Mouse (Mus musculus): Measurements from ENCODE around the gene Ehhadh. TPM values are rescaled to one million over a fixed set of nuclear protein-coding genes. Genes with fewer than 3 reads are reported as not detected.
A peak's percentile ranks its signal among the peaks of the same experiment; 100 is the strongest.

The Ehhadh gene
- polyA plus RNA-seq, 1 experiment from 2014 or later, result 1.8 TPM

DNA sequence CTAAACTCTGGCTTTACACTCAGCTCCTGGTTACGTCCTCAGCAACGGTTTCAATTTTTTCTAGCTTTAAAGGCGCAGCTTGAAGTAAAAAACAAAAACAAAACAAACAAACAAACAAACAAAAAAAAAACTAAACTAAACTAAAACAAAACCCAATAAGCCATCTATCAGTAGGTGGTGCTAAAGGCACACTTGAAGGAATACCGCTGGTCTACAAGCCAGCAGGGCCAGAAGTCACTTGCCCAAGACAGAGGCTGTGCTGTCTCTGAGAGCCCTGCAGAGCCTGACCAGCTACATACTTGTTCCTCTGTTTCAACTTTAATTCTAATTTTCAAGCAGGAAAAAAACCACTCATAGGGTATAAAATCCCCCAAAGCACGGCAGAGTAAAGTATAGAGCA lies 17.9 kb downstream of the Ehhadh start:
- ATAC-seq, result no peak
- no peaks in the 10 kb centered on the region for H3K4me1 ChIP-seq (ENCODE audit: control insufficient read depth, insufficient read depth, low read length)

DNA sequence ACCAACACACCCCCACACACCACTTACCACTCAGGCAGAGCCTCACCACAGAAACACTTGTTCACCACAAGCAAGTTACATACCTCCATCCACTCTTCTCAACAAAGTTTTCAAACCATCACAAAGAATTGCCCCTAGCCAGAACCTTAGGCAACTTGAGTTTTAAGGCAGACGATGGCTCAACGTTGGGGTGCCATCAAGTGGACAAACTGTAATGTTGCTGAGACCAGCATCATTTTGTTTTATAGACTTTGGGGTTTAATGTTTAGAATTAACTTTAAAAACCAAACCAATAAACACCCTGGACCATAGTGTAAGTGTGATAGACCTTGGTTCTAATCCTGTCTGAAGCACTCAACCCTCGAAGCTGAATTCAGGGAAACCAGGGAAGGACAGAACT lies 19.4 kb downstream of the Ehhadh start:
- Histone ChIP-seq H3K4me1 (ENCODE audit: control insufficient read depth, insufficient read depth, low read length) (no peaks in the 10 kb centered on the region), H3K4me2 (ENCODE audit: low read length) (no peak overlapping the region), H3K4me3 (ENCODE audit: low read depth, low read length) (no peak overlapping the region), H3K36me3 (ENCODE audit: control insufficient read depth, insufficient read depth, low read length) (no peaks in the 10 kb centered on the region), H3K27me3 (ENCODE audit: control insufficient read depth, insufficient read depth, low read depth, low read length) (no peaks in the 10 kb centered on the region), H3K27ac (ENCODE audit: low read length) (no peak overlapping the region), H3K9ac (ENCODE audit: low read depth, low read length) (no peak overlapping the region), H3K9me3 (replicated peaks; ENCODE audit: control insufficient read depth, low read length, poor library complexity, severe bottlenecking) (no peaks in the 10 kb centered on the region; the same call in 1 of the 2 replicates)
- 73% methylated on average over 3 of the region's 3 CpGs for whole genome bisulfite sequencing
- no peak for ATAC-seq

More for the DNA sequence above, 17.9 kb downstream of the Ehhadh start:
- no peak overlapping the region for H3K9ac ChIP-seq (ENCODE audit: low read depth, low read length)
- WGBS, result 75% methylated on average over 5 of the region's 5 CpGs
- H3K36me3 ChIP-seq (ENCODE audit: control insufficient read depth, insufficient read depth, low read length), result no peaks in the 10 kb centered on the region
- no peak overlapping the region for H3K4me3 ChIP-seq (ENCODE audit: low read depth, low read length)
- no peak overlapping the region for H3K27ac ChIP-seq (ENCODE audit: low read length)
- H3K27me3 ChIP-seq (ENCODE audit: control insufficient read depth, insufficient read depth, low read depth, low read length), result no peaks in the 10 kb centered on the region
- no peak overlapping the region for H3K4me2 ChIP-seq (ENCODE audit: low read length)
- H3K9me3 ChIP-seq (replicated peaks; ENCODE audit: control insufficient read depth, low read length, poor library complexity, severe bottlenecking), result no peaks in the 10 kb centered on the region

DNA sequence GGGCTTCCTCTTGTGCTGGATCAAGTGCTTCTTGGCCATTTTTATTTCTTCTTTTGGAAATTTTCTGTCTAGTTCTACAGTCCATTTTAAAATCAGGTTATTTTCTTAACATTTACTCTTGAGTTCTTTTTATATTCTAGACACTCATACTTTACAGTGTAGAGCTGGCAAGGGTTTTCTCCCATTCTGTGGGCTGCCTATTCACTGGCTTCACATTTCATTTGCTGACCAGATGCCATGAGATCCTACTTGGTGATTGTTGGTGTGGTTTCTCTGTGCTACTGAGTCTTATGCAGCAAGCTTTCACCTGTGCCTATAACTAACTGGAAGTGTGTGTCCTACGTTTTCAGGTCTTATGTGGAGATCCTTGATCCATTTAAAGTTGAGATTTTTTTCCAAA lies 29.2 kb downstream of the Ehhadh start:
- H3K27ac ChIP-seq (ENCODE audit: low read length), result no peak overlapping the region
- peaks cover 8% of the 10 kb centered on the region for H3K36me3 ChIP-seq (ENCODE audit: control insufficient read depth, insufficient read depth, low read length)
- no peak for ATAC-seq
- H3K9ac ChIP-seq (ENCODE audit: low read depth, low read length), result no peak overlapping the region
- no peaks in the 10 kb centered on the region for H3K4me1 ChIP-seq (ENCODE audit: control insufficient read depth, insufficient read depth, low read length)
- H3K27me3 ChIP-seq (ENCODE audit: control insufficient read depth, insufficient read depth, low read depth, low read length), result no peaks in the 10 kb centered on the region
- 84% methylated on average over 1 of the region's 1 CpGs for WGBS
- no peaks in the 10 kb centered on the region; the same call in 1 of the 2 replicates for H3K9me3 ChIP-seq (replicated peaks; ENCODE audit: control insufficient read depth, low read length, poor library complexity, severe bottlenecking)
- no peak overlapping the region for H3K4me3 ChIP-seq (ENCODE audit: low read depth, low read length)
- no peak overlapping the region for H3K4me2 ChIP-seq (ENCODE audit: low read length)

- no peak for ATAC-seq
- Histone ChIP-seq H3K9me3 (replicated peaks; ENCODE audit: control insufficient read depth, low read length, poor library complexity, severe bottlenecking) (no peaks in the 10 kb centered on the region), H3K36me3 (ENCODE audit: control insufficient read depth, insufficient read depth, low read length) (no peaks in the 10 kb centered on the region), H3K4me3 (ENCODE audit: low read depth, low read length) (no peak overlapping the region), H3K27me3 (ENCODE audit: control insufficient read depth, insufficient read depth, low read depth, low read length) (no peaks in the 10 kb centered on the region), H3K9ac (ENCODE audit: low read depth, low read length) (no peak overlapping the region), H3K4me2 (ENCODE audit: low read length) (no peak overlapping the region), H3K4me1 (ENCODE audit: control insufficient read depth, insufficient read depth, low read length) (no peaks in the 10 kb centered on the region), H3K27ac (ENCODE audit: low read length) (no peak overlapping the region)
- WGBS, result 86% methylated on average over 6 of the region's 6 CpGs
These were observed 44.2 kb downstream of the Ehhadh start for GRCm38 (mm10) chr16:21743401-21743800.

DNA sequence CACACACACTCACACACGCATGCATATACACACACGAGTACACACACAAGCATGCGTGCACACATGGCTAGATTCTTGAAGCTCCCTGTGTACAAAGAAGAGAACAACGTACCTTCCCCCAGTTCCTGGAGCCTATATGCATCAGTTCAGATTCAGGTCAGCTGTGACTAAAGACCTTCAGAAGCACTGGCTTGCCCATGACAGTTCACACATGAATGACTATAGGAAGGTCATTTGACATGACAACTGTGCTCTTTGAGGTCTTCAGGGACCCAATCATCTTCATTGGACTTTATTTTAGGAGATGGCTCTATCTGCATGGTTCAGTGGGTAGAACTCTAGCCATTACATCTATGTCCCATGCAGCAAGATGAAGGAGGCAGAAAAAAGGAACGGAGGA lies 44.7 kb downstream of the Ehhadh start:
- 91% methylated on average over 5 of the region's 5 CpGs for WGBS
- no peaks in the 10 kb centered on the region for H3K36me3 ChIP-seq (ENCODE audit: control insufficient read depth, insufficient read depth, low read length)
- H3K4me2 ChIP-seq (ENCODE audit: low read length), result no peak overlapping the region
- no peak for ATAC-seq
- H3K9ac ChIP-seq (ENCODE audit: low read depth, low read length), result no peak overlapping the region
- H3K27ac ChIP-seq (ENCODE audit: low read length), result no peak overlapping the region
- no peaks in the 10 kb centered on the region for H3K4me1 ChIP-seq (ENCODE audit: control insufficient read depth, insufficient read depth, low read length)
- no peaks in the 10 kb centered on the region for H3K9me3 ChIP-seq (replicated peaks; ENCODE audit: control insufficient read depth, low read length, poor library complexity, severe bottlenecking)
- H3K4me3 ChIP-seq (ENCODE audit: low read depth, low read length), result no peak overlapping the region
- H3K27me3 ChIP-seq (ENCODE audit: control insufficient read depth, insufficient read depth, low read depth, low read length), result no peaks in the 10 kb centered on the region

DNA sequence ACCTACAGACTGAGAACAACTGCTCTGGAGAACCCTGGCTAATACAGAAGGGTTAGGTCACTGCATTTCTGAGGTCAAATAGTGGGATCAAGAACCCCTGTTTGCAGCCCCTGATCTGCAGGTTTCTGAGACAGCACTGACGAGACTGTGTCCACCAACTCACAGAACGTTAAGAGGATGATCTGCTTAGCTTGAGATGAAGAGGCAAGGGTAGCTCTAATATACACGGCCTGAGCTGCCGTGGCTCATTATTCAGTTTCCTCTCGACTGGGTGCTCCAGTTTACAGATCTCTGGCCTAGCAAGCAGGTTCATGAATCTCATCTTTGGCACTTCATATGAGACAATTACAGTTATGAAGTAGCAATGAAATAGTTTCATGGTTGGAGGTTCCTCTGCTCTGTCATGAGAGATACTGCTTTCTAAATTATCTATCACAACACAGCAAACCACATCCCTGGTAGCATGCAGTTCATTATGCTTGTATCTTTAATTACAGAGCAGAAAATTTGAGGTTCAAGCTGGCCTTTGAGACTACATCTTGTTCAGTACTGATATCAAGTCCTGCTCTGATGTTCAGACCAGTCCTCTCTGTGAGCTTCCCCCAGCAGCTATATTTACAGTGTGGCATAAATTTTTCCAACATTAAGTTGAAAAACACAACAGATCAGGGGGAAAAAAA lies 45.3 kb downstream of the Ehhadh start:
- 82% methylated on average over 5 of the region's 5 CpGs for WGBS

GRCm38 (mm10) chr16:21741542-21741941 lies 46.1 kb downstream of the Ehhadh start:
- no peak overlapping the region for H3K9ac ChIP-seq (ENCODE audit: low read depth, low read length)
- no peaks in the 10 kb centered on the region for H3K4me1 ChIP-seq (ENCODE audit: control insufficient read depth, insufficient read depth, low read length)
- no peak overlapping the region for H3K27ac ChIP-seq (ENCODE audit: low read length)
- H3K36me3 ChIP-seq (ENCODE audit: control insufficient read depth, insufficient read depth, low read length), result no peaks in the 10 kb centered on the region
- H3K27me3 ChIP-seq (ENCODE audit: control insufficient read depth, insufficient read depth, low read depth, low read length), result no peaks in the 10 kb centered on the region
- no peaks in the 10 kb centered on the region for H3K9me3 ChIP-seq (replicated peaks; ENCODE audit: control insufficient read depth, low read length, poor library complexity, severe bottlenecking)
- H3K4me2 ChIP-seq (ENCODE audit: low read length), result no peak overlapping the region
- no peak for ATAC-seq
- 86% methylated on average over 3 of the region's 3 CpGs for whole genome bisulfite sequencing
- no peak overlapping the region for H3K4me3 ChIP-seq (ENCODE audit: low read depth, low read length)

More for the DNA sequence above, 45.3 kb downstream of the Ehhadh start:
- Histone ChIP-seq H3K4me1 (ENCODE audit: control insufficient read depth, insufficient read depth, low read length) (no peaks in the 10 kb centered on the region), H3K27me3 (ENCODE audit: control insufficient read depth, insufficient read depth, low read depth, low read length) (no peaks in the 10 kb centered on the region), H3K4me2 (ENCODE audit: low read length) (no peak overlapping the region), H3K9me3 (replicated peaks; ENCODE audit: control insufficient read depth, low read length, poor library complexity, severe bottlenecking) (no peaks in the 10 kb centered on the region), H3K36me3 (ENCODE audit: control insufficient read depth, insufficient read depth, low read length) (no peaks in the 10 kb centered on the region), H3K4me3 (ENCODE audit: low read depth, low read length) (no peak overlapping the region), H3K9ac (ENCODE audit: low read depth, low read length) (no peak overlapping the region), H3K27ac (ENCODE audit: low read length) (no peak overlapping the region)
- no peak for ATAC-seq

DNA sequence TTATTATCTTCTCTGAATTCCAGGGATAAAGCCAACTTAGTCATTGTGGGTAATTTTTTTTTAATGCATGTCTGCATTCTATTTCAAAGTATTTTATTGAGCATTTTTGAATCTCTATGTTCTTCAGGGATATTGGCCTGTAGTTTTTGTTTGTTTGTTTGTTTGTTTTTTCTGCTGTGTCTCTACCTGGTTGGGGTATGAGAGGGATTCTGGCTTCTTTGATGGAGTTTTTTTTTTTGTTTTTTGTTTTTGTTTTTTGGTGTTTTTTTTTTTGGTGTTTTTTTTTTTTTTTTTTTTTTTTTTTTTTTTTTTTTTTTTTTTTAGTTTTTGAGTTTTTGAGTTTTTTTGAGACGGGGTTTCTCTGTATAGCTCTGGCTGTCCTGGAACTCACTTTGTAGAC lies 52.0 kb downstream of the Ehhadh start:
- H3K36me3 ChIP-seq (ENCODE audit: control insufficient read depth, insufficient read depth, low read length), result no peaks in the 10 kb centered on the region
- ATAC-seq, result no peak
- H3K27me3 ChIP-seq (ENCODE audit: control insufficient read depth, insufficient read depth, low read depth, low read length), result no peaks in the 10 kb centered on the region
- H3K27ac ChIP-seq (ENCODE audit: low read length), result no peak overlapping the region
- H3K4me3 ChIP-seq (ENCODE audit: low read depth, low read length), result no peak overlapping the region
- H3K9me3 ChIP-seq (replicated peaks; ENCODE audit: control insufficient read depth, low read length, poor library complexity, severe bottlenecking), result no peaks in the 10 kb centered on the region
- no peak overlapping the region for H3K9ac ChIP-seq (ENCODE audit: low read depth, low read length)
- H3K4me1 ChIP-seq (ENCODE audit: control insufficient read depth, insufficient read depth, low read length), result no peaks in the 10 kb centered on the region
- no peak overlapping the region for H3K4me2 ChIP-seq (ENCODE audit: low read length)
- WGBS, result 100% methylated on average over 1 of the region's 1 CpGs

DNA sequence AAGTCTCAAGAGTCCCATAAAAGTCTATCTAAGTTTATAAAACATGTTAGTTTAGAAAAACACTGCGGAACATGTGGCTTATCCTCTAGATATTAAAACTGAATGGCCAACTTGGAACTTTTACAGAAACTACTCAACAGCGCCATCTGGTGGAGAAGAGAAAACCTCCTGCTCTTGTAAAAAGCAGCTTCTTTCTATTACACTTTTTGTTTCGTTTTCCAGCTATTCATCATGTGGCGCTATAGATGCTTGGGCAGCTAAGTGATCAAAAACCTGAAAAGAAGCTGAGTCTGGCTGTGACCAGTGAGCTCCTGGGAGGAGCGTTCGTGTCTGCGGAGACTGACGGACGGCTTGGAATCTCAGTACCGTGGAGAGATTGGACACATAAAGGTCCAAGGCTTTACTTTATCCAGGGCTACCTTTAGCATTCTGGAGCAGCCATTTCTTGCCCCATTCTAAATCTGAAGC lies 59.7 kb downstream of the Ehhadh start:
- Histone ChIP-seq H3K9me3 (replicated peaks; ENCODE audit: control insufficient read depth, low read length, poor library complexity, severe bottlenecking) (no peaks in the 10 kb centered on the region), H3K27me3 (ENCODE audit: control insufficient read depth, insufficient read depth, low read depth, low read length) (no peaks in the 10 kb centered on the region), H3K36me3 (ENCODE audit: control insufficient read depth, insufficient read depth, low read length) (no peaks in the 10 kb centered on the region), H3K27ac (ENCODE audit: low read length) (no peak overlapping the region), H3K4me1 (ENCODE audit: control insufficient read depth, insufficient read depth, low read length) (no peaks in the 10 kb centered on the region), H3K4me3 (ENCODE audit: low read depth, low read length) (peak overlapping the region; percentile 33), H3K9ac (ENCODE audit: low read depth, low read length) (peak overlapping the region; percentile 47; the same call in 1 of the 2 replicates), H3K4me2 (ENCODE audit: low read length) (peak overlapping the region; percentile 49)
- peak; percentile 54; the same call in 1 of the 2 replicates for ATAC-seq
- WGBS, result 14% methylated on average over 10 of the region's 10 CpGs
